21 mouse cellular contexts compared by ENCODE assay signal in the genomic region with DNA sequence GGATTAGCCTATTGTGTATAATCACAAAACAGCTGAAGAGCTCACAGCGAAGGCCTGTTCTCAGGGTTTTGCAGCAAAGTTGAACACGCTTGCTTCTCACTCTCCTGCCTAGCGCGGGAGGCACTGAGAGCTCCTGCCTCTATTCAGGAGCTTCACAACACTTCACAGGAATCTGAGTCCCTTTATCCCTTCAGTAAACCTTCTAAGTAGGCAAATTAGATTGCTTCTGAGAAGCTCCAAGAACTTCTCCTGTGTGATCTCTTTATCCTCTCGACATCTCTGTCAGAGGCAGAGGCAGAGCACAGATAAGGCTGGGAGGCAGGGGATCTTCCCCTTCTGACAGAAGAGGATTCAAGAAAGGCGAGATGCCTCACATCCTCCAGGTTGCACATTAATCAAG.
"Had no signal": no experiment of that assay in that cellular context is flagged by ENCODE, and none has a peak within 500 bp of the region (broad histone marks: within the 10 kb centered on the region; RNA-seq: fewer than 3 reads in every experiment).

No protein-coding gene starts in this region.

- H3K4me2 ChIP-seq: limb, embryonic 13.5 days; liver, embryonic 12.5 days; liver, embryonic 15.5 days; lung, embryonic 15.5 days; neural tube, embryonic 13.5 days; stomach, embryonic 15.5 days had no signal

- H3K27ac ChIP-seq: limb, embryonic 10.5 days; limb, embryonic 13.5 days; liver, embryonic 12.5 days; liver, embryonic 15.5 days; lung, embryonic 15.5 days; neural tube, embryonic 13.5 days; stomach, embryonic 15.5 days had no signal

- ATAC-seq: intestine, embryonic 16.5 days; liver, embryonic 12.5 days had no signal

- H3K27me3 ChIP-seq: limb, embryonic 13.5 days; liver, embryonic 12.5 days; liver, embryonic 15.5 days; lung, embryonic 15.5 days; megakaryocyte, embryonic 14.5 days; neural tube, embryonic 13.5 days; stomach, embryonic 15.5 days had no signal

- DNase-seq: kidney, adult 18-20 months; kidney, adult 9 months; kidney, postnatal 14 days; kidney, postnatal 4 days; liver; lung, adult 18-20 months; lung, postnatal 10 days; lung, postnatal 36 days; retina, postnatal 1 day; right cerebral cortex, postnatal 25 days; spleen, adult 18-20 months; thymus, postnatal 25 days had no signal

- H3K36me3 ChIP-seq: limb, embryonic 10.5 days; limb, embryonic 13.5 days; liver, embryonic 12.5 days; liver, embryonic 15.5 days; lung, embryonic 15.5 days; neural tube, embryonic 13.5 days; stomach, embryonic 15.5 days had no signal

- H3K4me3 ChIP-seq: limb, embryonic 10.5 days; limb, embryonic 13.5 days; liver, embryonic 12.5 days; liver, embryonic 15.5 days; lung, embryonic 15.5 days; neural tube, embryonic 13.5 days; stomach, embryonic 15.5 days had no signal

- H3K9me3 ChIP-seq: limb, embryonic 10.5 days; limb, embryonic 13.5 days; liver, embryonic 12.5 days; liver, embryonic 15.5 days; lung, embryonic 15.5 days; neural tube, embryonic 13.5 days; stomach, embryonic 15.5 days had no signal

- H3K9ac ChIP-seq: limb, embryonic 13.5 days; liver, embryonic 12.5 days; liver, embryonic 15.5 days; lung, embryonic 15.5 days; neural tube, embryonic 13.5 days; stomach, embryonic 15.5 days had no signal

- H3K4me1 ChIP-seq: limb, embryonic 10.5 days; liver, embryonic 12.5 days; liver, embryonic 15.5 days; lung, embryonic 15.5 days; megakaryocyte, embryonic 14.5 days; neural tube, embryonic 13.5 days; stomach, embryonic 15.5 days had no signal
